Mouse (Mus musculus): ENCODE measurements around the gene Rufy3. TPM values are rescaled to one million over a fixed set of nuclear protein-coding genes. Genes with fewer than 3 reads are reported as not detected.

Rufy3 gene
- polyA plus RNA-seq (2021; fragmentation: Nextera tagmentation): 58.8 and 59.6 TPM in 2 replicates
- long read RNA-seq, experiment 1, full-length matches to known transcripts: 151 of 244 reads
- long read RNA-seq, experiment 1, partial matches to known transcripts: 69 of 244 reads
- long read RNA-seq, experiment 1, other reads (novel, unspliced or antisense): 24 of 244 reads
- long read RNA-seq, experiment 2, full-length matches to known transcripts: 797 of 948 reads
- long read RNA-seq, experiment 2, partial matches to known transcripts: 40 of 948 reads
- long read RNA-seq, experiment 2, other reads (novel, unspliced or antisense): 111 of 948 reads

GRCm38 (mm10) chr5:88564501-88565147, at the start of gene Rufy3:
Gene Rufy3, plus strand, starts transcription at chr5:88565040.

GRCm38 (mm10) chr5:88527657-88528056, 37.2 kb upstream of the Rufy3 start, which contains the start of gene Jchain:
Gene Jchain, minus strand, starts transcription at chr5:88527891.

DNA sequence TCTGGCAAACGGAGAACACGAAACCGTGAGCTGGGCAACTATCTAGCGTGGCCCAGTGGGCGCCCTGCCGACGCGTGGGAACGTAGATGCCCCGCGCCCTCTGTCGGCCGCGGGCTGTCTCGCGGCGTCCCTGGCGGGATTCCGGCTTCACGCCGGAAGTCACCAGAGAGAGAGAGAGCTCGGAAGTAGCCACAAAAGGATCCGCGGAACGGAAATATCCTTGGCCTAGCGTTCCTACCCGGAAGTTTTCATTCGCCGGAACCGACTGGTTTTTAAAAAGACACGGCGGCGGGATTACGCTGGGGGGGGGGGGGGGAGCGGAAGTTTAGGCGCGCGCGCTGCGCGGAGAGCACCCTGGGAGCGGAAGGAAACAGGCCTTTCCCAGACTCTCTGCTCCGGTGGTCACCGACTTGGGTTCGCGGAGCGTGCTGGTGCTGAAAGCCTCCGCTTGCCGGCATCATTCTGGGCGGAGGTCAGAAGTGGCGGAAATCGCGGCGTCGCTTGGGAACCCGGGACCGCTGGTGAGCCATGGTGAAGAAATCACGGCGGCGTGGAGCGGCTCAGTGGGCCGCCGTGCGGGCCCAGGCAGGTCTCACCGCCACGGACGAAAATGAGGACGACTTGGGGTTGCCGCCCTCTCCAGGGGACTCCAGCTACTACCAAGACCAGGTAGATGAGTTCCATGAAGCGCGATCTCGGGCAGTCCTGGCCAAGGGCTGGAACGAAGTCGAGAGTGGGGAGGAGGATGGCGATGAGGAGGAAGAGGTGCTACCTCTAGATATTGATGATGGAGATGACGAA, 10.6 kb upstream of the Rufy3 start, which contains the start of gene Utp3:
TSS of gene Utp3 (plus strand) at position 377 of the 801 bp plus-strand sequence.

DNA sequence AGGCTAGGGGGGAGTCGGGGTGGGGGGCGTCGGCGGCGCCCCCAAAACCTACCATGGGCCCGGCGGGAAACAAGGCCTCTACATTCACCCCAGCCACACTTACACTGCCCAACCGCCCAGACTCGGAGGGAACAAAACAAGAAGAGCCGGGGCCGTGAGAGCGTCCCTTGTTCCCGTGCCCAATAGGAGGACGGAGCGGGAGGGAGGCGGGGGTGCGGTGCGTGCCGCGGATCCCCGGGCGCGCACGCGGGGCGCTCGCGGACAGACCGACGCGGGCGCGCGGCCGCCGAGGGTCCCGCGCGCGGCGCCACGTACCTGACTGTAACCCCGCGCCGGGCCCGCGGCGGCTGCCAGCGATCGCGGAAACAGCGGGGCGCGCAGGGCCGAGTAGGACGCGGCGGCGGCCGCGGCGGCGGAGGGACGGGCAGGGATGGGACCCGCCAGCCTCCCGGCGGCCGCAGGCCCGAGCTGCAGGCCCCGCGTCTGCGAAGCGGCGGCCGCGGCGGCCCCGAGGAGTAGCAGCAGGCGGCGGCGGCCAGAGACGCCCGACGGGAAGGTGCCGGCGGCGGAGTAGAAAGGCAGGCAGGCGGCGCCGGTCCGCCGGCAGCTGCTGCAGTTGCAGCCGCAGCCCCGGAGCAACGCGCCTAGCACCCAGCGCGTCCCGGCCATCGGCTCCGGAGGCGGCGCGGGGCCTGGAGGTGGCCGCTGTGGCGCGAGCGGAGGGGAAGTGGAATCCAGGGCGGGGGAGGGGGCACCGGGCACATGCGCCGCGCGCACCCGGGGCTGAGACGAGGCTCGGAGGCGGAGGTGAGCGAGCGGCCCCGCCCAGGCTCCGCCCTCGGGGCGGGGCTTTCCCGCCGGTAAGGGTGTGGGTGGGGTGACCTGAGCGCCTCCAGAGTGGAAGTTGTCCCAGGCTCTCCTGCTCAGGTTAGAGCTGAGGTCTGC, 110.9 kb downstream of the Rufy3 start, which contains the start of gene Grsf1:
TSS of gene Grsf1 (minus strand) at position 729 of the 945 bp plus-strand sequence.

Other genes with a start within 250 kb of the Rufy3 start
- not detected in 2 replicates for gene Prol1, start 247.7 kb upstream of the Rufy3 start, polyA plus RNA-seq (2021; fragmentation: Nextera tagmentation)
- not detected in 2 replicates for gene Amtn, start 188.9 kb upstream of the Rufy3 start, polyA plus RNA-seq (2021; fragmentation: Nextera tagmentation)
- not detected in 2 replicates for gene Ambn, start 109.0 kb upstream of the Rufy3 start, polyA plus RNA-seq (2021; fragmentation: Nextera tagmentation)
- not detected in 2 replicates for gene Enam, start 77.1 kb upstream of the Rufy3 start, polyA plus RNA-seq (2021; fragmentation: Nextera tagmentation)
- 0.14 and 0.16 TPM in 2 replicates for gene Jchain, start 37.1 kb upstream of the Rufy3 start, polyA plus RNA-seq (2021; fragmentation: Nextera tagmentation)
- 34.4 and 37.1 TPM in 2 replicates for gene Utp3, start 10.6 kb upstream of the Rufy3 start, polyA plus RNA-seq (2021; fragmentation: Nextera tagmentation)
- gene Grsf1, start 111.1 kb downstream of the Rufy3 start, polyA plus RNA-seq (2021; fragmentation: Nextera tagmentation): 50.1 and 52.7 TPM in 2 replicates
- 3.7 and 4.1 TPM in 2 replicates for gene Mob1b, start 155.8 kb downstream of the Rufy3 start, polyA plus RNA-seq (2021; fragmentation: Nextera tagmentation)
- gene Dck, start 200.0 kb downstream of the Rufy3 start, polyA plus RNA-seq (2021; fragmentation: Nextera tagmentation): 13.8 and 16.2 TPM in 2 replicates